Mouse (Mus musculus): ENCODE measurements at regions not wholly inside any gene's neighbourhood (a gene's known extent, or its start where the extent isn't known, plus 50 kb on each side); places are given as distances from the start of the nearest gene placed in this dataset.
A peak's percentile ranks its signal among the peaks of the same experiment; 100 is the strongest.

DNA sequence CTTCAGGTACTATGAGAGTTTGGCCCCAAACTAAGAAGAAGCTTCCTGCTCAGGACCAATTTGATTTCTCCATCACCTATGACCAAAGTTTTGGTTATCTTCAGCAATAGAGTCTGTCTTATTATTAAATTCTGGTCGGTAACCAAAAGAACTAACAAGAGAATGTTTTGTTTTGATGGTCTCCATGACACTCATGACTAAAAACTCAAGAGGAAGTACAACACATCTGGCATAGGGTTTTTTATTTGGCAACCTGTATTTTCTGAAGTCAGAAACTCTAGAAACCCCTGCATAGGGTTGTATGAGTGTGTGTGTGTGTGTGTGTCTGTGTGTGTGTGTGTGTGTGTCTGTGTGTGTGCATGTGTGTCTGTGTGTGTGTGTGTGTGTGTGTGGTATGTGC is 310.5 kb downstream of the Ptprc start:
- Histone ChIP-seq H3K4me1 (replicated peaks; ENCODE audit: control insufficient read depth, insufficient read depth, low read length) (no peaks in the 10 kb centered on the region), H3K9me3 (ENCODE audit: control insufficient read depth, low read length) (no peaks in the 10 kb centered on the region; the same call in 1 of the 2 replicates), H3K4me3 (ENCODE audit: low read length) (no peak overlapping the region), H3K27me3 (ENCODE audit: control insufficient read depth, insufficient read depth, low read depth, low read length) (no peaks in the 10 kb centered on the region), H3K9ac (ENCODE audit: low read length) (no peak overlapping the region), H3K4me2 (ENCODE audit: low read depth, low read length) (no peak overlapping the region), H3K27ac (ENCODE audit: low read length) (no peak overlapping the region), H3K36me3 (ENCODE audit: control insufficient read depth, insufficient read depth, low read length) (no peaks in the 10 kb centered on the region)
- 65% methylated on average over 1 of the region's 1 CpGs for WGBS
- ATAC-seq (ENCODE audit: low read depth): no peak

DNA sequence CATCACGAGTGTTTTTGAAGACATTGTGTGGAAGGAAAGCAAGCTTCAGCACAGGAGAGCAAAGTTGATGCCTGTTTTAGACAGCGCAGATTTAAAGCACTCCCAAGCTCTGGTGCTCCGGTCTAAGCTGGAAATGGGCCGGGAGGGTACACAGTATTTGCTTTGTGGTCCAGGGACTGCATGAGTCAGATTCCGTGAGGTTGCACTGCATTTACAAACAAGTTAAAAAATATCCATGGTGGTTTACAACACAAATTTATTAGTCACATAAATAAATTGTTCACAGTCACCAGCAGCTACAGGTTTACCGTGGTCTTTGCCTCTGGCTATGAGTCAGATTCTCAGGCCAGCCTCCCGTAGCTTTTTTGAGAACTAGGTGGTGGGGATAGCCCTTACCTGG is 312.0 kb downstream of the Ptprc start:
- Histone ChIP-seq H3K9me3 (ENCODE audit: control insufficient read depth, low read length) (no peaks in the 10 kb centered on the region; the same call in 1 of the 2 replicates), H3K4me1 (replicated peaks; ENCODE audit: control insufficient read depth, insufficient read depth, low read length) (no peaks in the 10 kb centered on the region), H3K4me3 (ENCODE audit: low read length) (no peak overlapping the region), H3K36me3 (ENCODE audit: control insufficient read depth, insufficient read depth, low read length) (no peaks in the 10 kb centered on the region), H3K27me3 (ENCODE audit: control insufficient read depth, insufficient read depth, low read depth, low read length) (no peaks in the 10 kb centered on the region), H3K4me2 (ENCODE audit: low read depth, low read length) (no peak overlapping the region), H3K27ac (ENCODE audit: low read length) (no peak overlapping the region), H3K9ac (ENCODE audit: low read length) (no peak overlapping the region)
- WGBS: 87% methylated on average over 7 of the region's 7 CpGs
- no peak for ATAC-seq (ENCODE audit: low read depth)

DNA sequence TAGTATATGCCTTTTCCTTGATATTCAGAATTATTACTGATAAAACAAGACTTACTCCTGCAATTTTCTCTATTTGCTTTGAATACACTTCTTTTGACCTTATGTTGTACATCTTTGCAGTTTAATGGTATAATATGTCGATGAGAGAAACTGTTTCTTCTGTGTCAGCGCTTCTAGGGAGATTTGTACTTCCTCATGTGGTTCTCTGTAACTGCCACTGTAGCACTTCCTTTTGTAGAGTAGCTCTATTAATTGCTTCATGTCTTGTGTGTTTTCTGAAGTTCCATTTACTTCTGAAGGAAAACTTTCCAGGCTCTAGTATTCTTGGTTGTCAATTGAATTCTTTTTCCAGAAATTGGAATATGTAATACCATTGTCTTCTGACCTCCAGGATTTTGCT is 323.2 kb downstream of the Ptprc start:
- no peak for ATAC-seq (ENCODE audit: low read depth)
- H3K4me1 ChIP-seq (replicated peaks; ENCODE audit: control insufficient read depth, insufficient read depth, low read length): no peaks in the 10 kb centered on the region
- H3K27ac ChIP-seq (ENCODE audit: low read length): no peak overlapping the region
- no peak overlapping the region for H3K4me3 ChIP-seq (ENCODE audit: low read length)
- no peaks in the 10 kb centered on the region for H3K36me3 ChIP-seq (ENCODE audit: control insufficient read depth, insufficient read depth, low read length)
- H3K4me2 ChIP-seq (ENCODE audit: low read depth, low read length): no peak overlapping the region
- 86% methylated on average over 2 of the region's 2 CpGs for WGBS
- H3K9ac ChIP-seq (ENCODE audit: low read length): no peak overlapping the region
- no peaks in the 10 kb centered on the region for H3K27me3 ChIP-seq (ENCODE audit: control insufficient read depth, insufficient read depth, low read depth, low read length)
- H3K9me3 ChIP-seq (ENCODE audit: control insufficient read depth, low read length): no peaks in the 10 kb centered on the region

DNA sequence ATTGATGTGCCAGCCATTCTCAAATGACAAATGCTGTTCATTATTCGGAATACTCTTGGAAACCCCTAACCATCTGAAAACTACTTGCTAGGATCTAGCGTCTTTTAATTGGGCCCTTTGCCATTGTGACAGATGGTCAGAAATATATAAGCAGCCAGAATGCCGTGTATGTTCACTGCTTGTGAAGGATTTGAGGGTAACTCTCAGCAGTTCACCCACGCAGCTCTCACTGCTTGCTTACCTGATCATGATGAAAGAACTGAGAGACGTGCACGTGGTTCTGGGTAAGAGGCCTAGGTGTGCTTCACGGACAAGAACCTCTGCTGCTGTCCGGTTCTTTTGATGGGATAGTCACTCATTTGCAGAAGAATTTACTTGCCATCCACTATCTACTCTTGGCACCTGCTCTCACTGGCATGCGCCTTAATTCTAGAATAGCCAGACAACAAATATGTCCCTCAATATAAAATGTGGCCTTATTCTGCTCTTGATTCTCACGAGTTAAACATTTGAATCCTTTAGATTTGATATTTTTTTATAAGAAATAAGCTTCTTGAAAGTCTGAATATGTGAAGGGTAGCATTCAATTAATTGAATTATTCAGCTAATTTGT is 328.1 kb downstream of the Ptprc start:
- Histone ChIP-seq H3K4me3 (ENCODE audit: low read length) (no peak overlapping the region), H3K9ac (ENCODE audit: low read length) (no peak overlapping the region), H3K9me3 (ENCODE audit: control insufficient read depth, low read length) (no peaks in the 10 kb centered on the region), H3K27me3 (ENCODE audit: control insufficient read depth, insufficient read depth, low read depth, low read length) (no peaks in the 10 kb centered on the region), H3K4me2 (ENCODE audit: low read depth, low read length) (no peak overlapping the region), H3K4me1 (replicated peaks; ENCODE audit: control insufficient read depth, insufficient read depth, low read length) (no peaks in the 10 kb centered on the region), H3K27ac (ENCODE audit: low read length) (no peak overlapping the region), H3K36me3 (ENCODE audit: control insufficient read depth, insufficient read depth, low read length) (no peaks in the 10 kb centered on the region)
- 83% methylated on average over 10 of the region's 10 CpGs for WGBS
- no peak for ATAC-seq (ENCODE audit: low read depth)

DNA sequence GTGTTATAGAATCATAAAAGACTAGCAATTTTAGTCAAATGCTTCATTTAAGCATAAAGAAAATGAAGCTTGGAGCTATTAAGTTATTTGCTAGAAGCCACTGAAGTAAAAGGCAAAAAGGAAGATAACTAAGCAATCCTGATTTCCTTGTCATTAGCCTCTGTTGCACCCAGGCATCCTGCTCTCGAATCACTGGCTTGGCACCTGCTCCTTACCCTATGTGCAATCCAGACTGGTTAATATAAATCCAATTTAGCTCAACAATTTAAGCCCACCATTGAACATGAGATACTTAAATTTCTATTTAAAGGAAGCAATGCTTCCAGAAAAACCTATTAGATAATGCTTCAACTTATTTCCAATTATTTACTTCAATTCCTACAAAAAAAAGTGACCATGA is 328.7 kb downstream of the Ptprc start:
- H3K9ac ChIP-seq (ENCODE audit: low read length): no peak overlapping the region
- ATAC-seq (ENCODE audit: low read depth): no peak
- H3K4me1 ChIP-seq (replicated peaks; ENCODE audit: control insufficient read depth, insufficient read depth, low read length): no peaks in the 10 kb centered on the region
- H3K36me3 ChIP-seq (ENCODE audit: control insufficient read depth, insufficient read depth, low read length): no peaks in the 10 kb centered on the region
- no peak overlapping the region for H3K27ac ChIP-seq (ENCODE audit: low read length)
- H3K9me3 ChIP-seq (ENCODE audit: control insufficient read depth, low read length): no peaks in the 10 kb centered on the region
- WGBS: 82% methylated on average over 1 of the region's 1 CpGs
- H3K27me3 ChIP-seq (ENCODE audit: control insufficient read depth, insufficient read depth, low read depth, low read length): no peaks in the 10 kb centered on the region
- H3K4me3 ChIP-seq (ENCODE audit: low read length): no peak overlapping the region
- H3K4me2 ChIP-seq (ENCODE audit: low read depth, low read length): no peak overlapping the region

DNA sequence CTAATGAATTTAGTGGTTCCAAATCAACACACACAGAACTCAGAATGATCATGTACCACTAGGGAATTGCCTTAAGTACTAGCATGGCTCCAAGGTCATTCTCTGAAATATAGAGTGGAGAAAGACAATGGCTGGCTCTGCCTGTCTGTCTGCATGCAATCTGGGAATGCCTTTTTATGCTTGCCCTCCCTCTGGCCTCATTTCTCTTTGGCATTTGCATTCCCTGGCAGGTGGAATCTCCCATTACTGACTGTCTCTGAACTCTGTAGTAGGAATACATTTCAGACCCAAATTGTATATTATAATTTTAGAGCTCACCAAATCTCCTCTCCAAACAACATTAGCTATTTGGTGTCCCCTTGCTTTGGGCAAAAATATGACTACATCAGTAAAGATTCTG is 335.0 kb downstream of the Ptprc start:
- H3K4me1 ChIP-seq (replicated peaks; ENCODE audit: control insufficient read depth, insufficient read depth, low read length): no peaks in the 10 kb centered on the region
- no peak overlapping the region for H3K4me2 ChIP-seq (ENCODE audit: low read depth, low read length)
- no peaks in the 10 kb centered on the region for H3K27me3 ChIP-seq (ENCODE audit: control insufficient read depth, insufficient read depth, low read depth, low read length)
- H3K9me3 ChIP-seq (ENCODE audit: control insufficient read depth, low read length): no peaks in the 10 kb centered on the region
- H3K4me3 ChIP-seq (ENCODE audit: low read length): no peak overlapping the region
- ATAC-seq (ENCODE audit: low read depth): no peak
- H3K27ac ChIP-seq (ENCODE audit: low read length): no peak overlapping the region
- no peaks in the 10 kb centered on the region for H3K36me3 ChIP-seq (ENCODE audit: control insufficient read depth, insufficient read depth, low read length)
- H3K9ac ChIP-seq (ENCODE audit: low read length): no peak overlapping the region

DNA sequence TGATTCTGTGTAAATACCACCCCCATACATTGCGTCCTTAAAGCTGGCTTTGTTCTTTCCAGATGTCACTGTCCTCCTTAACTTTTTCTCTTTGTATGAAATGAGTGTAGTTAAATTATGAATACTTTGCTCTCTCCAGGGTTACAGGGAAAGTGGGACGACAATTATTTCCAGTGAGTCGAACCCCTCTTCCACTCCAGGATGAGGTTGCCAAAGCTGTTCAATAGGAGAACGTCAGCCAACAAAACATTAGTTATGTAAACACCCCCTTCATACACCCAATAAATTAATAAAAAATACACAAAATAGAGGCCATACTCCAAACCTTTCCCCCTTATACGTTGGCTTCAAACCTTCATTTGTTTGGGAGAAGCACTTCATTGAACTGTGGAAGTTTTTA is 335.8 kb downstream of the Ptprc start:
- Histone ChIP-seq H3K4me3 (ENCODE audit: low read length) (no peak overlapping the region), H3K4me1 (replicated peaks; ENCODE audit: control insufficient read depth, insufficient read depth, low read length) (no peaks in the 10 kb centered on the region), H3K9me3 (ENCODE audit: control insufficient read depth, low read length) (no peaks in the 10 kb centered on the region), H3K27ac (ENCODE audit: low read length) (no peak overlapping the region), H3K36me3 (ENCODE audit: control insufficient read depth, insufficient read depth, low read length) (no peaks in the 10 kb centered on the region), H3K27me3 (ENCODE audit: control insufficient read depth, insufficient read depth, low read depth, low read length) (no peaks in the 10 kb centered on the region), H3K9ac (ENCODE audit: low read length) (no peak overlapping the region), H3K4me2 (ENCODE audit: low read depth, low read length) (no peak overlapping the region)
- WGBS: 38% methylated on average over 5 of the region's 5 CpGs
- ATAC-seq (ENCODE audit: low read depth): peak; percentile 69; the same call in 1 of the 2 replicates

DNA sequence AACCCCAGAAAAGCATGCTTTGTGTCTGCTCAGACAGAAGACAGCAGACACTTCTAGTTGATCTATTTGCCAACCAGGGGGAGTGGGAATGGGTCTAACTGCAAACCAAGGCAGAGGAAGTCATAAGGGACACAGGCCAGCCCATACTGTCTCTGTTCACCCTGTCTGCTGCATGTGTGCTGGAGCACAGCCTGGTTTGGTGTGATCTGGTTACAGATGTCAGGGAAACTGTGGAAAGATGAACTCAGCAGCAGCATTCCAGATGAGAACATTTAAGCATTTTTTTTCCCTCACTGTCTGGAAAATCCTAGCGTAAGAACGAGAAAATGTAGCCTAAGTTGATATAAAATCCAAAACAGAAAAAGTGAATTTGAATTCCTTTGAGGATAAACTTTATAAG is 336.2 kb downstream of the Ptprc start:
- Histone ChIP-seq H3K4me3 (ENCODE audit: low read length) (no peak overlapping the region), H3K27me3 (ENCODE audit: control insufficient read depth, insufficient read depth, low read depth, low read length) (no peaks in the 10 kb centered on the region), H3K4me1 (replicated peaks; ENCODE audit: control insufficient read depth, insufficient read depth, low read length) (no peaks in the 10 kb centered on the region), H3K27ac (ENCODE audit: low read length) (0 out of 2 replicates have a peak overlapping the region, but pooled peaks have one; percentile 4), H3K4me2 (ENCODE audit: low read depth, low read length) (no peak overlapping the region), H3K9me3 (ENCODE audit: control insufficient read depth, low read length) (no peaks in the 10 kb centered on the region), H3K36me3 (ENCODE audit: control insufficient read depth, insufficient read depth, low read length) (no peaks in the 10 kb centered on the region), H3K9ac (ENCODE audit: low read length) (no peak overlapping the region)
- WGBS: 52% methylated on average over 2 of the region's 2 CpGs
- peak; percentile 70 for ATAC-seq (ENCODE audit: low read depth)

DNA sequence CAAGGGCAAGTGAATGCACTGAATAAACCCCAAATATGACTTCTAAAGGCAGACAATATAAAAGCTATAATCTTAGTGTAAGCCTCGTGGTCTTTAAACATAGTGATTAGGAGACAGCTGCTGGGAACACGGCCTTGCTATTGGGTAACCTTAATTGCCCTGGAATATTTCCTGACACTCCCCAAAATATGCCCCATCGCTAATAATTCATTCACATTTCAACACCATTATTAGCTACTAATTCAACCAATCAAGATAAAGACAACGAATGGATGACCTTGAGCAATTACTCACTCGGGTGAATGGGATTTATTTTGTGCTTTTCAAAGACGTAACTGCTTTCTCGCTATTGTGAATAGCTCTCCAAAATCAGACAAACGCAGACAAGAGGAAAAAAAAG is 337.2 kb downstream of the Ptprc start:
- H3K27ac ChIP-seq (ENCODE audit: low read length): no peak overlapping the region
- H3K36me3 ChIP-seq (ENCODE audit: control insufficient read depth, insufficient read depth, low read length): no peaks in the 10 kb centered on the region
- H3K4me3 ChIP-seq (ENCODE audit: low read length): no peak overlapping the region
- no peaks in the 10 kb centered on the region for H3K9me3 ChIP-seq (ENCODE audit: control insufficient read depth, low read length)
- no peak overlapping the region for H3K9ac ChIP-seq (ENCODE audit: low read length)
- ATAC-seq (ENCODE audit: low read depth): no peak
- no peaks in the 10 kb centered on the region for H3K4me1 ChIP-seq (replicated peaks; ENCODE audit: control insufficient read depth, insufficient read depth, low read length)
- no peak overlapping the region for H3K4me2 ChIP-seq (ENCODE audit: low read depth, low read length)
- WGBS: 47% methylated on average over 8 of the region's 8 CpGs
- H3K27me3 ChIP-seq (ENCODE audit: control insufficient read depth, insufficient read depth, low read depth, low read length): no peaks in the 10 kb centered on the region

DNA sequence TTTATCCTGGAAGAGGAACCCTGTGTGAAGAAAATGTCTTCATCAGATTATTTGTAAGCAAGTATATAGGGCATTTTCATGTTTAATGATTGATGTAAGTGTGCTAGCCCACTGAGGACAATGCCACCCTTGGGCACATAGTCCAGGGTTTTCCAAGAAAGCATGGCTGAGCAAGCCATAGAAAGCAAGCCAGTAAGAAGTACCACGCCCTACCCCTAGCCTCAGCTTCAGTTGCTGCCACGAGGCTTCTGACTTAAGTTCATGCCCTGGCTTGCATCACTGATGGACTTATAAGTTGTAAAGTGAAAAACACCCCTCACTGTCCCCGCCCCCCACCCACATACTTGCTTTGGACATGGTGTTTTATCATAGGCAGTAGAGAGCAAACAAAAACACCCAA is 342.0 kb downstream of the Ptprc start:
- Histone ChIP-seq H3K4me3 (ENCODE audit: low read length) (no peak overlapping the region), H3K27ac (ENCODE audit: low read length) (no peak overlapping the region), H3K4me2 (ENCODE audit: low read depth, low read length) (no peak overlapping the region), H3K4me1 (replicated peaks; ENCODE audit: control insufficient read depth, insufficient read depth, low read length) (no peaks in the 10 kb centered on the region), H3K36me3 (ENCODE audit: control insufficient read depth, insufficient read depth, low read length) (no peaks in the 10 kb centered on the region), H3K9me3 (ENCODE audit: control insufficient read depth, low read length) (no peaks in the 10 kb centered on the region), H3K9ac (ENCODE audit: low read length) (no peak overlapping the region), H3K27me3 (ENCODE audit: control insufficient read depth, insufficient read depth, low read depth, low read length) (no peaks in the 10 kb centered on the region)
- WGBS: 52% methylated on average over 3 of the region's 3 CpGs
- no peak for ATAC-seq (ENCODE audit: low read depth)
